Mouse (Mus musculus) granulocyte monocyte progenitor cell, adult 5-6 weeks (primary cell): ENCODE measurements around the gene Adgrv1. TPM values are rescaled to one million over a fixed set of nuclear protein-coding genes. Genes with fewer than 3 reads are reported as not detected.

Source experiments
- ATAC-seq: replicated peaks from 2 replicates; pipeline ENCODE4 v1.8.0; 2016; ENCODE audit warnings: mild to moderate bottlenecking, moderate TSS enrichment, inconsistent platforms; ENCODE audit not compliant: poor library complexity, severe bottlenecking
- total RNA-seq, 2 experiments: library from RNA; stranded (forward) in 1 of 2; stranded (reverse) in 1 of 2; fragments of 200-712, 200-1000 nt in 1 of 2; fragments of >200 nt in 1 of 2; fragmentation: Nextera tagmentation in 1 of 2; gene quantifications; 2 replicates each; pipeline ENCODE4 v1.2.3; 2014 to 2017

Gene Adgrv1
- total RNA-seq, 2 experiments from 2014 or later = not detected

DNA sequence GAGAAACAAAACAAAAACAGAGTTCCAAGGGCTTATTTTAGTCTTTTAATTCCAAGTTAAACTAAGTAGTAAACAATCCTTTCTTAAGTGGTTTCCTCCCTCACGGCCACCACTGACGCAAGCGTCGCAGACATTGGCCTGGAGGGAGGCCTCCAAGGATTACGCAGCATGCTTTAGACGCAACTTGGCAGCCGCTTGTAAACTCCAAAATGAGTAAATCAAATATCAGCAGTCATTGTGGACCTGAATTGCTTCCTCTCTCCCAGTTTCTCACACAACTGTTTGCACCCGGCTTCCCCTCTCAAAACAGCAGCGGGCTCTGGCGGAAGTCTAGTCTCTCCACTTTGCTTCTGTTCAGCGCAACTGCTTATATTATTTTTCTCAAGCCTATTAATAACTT lies 280.7 kb downstream of the Adgrv1 start:
- peak; percentile 69 for ATAC-seq

DNA sequence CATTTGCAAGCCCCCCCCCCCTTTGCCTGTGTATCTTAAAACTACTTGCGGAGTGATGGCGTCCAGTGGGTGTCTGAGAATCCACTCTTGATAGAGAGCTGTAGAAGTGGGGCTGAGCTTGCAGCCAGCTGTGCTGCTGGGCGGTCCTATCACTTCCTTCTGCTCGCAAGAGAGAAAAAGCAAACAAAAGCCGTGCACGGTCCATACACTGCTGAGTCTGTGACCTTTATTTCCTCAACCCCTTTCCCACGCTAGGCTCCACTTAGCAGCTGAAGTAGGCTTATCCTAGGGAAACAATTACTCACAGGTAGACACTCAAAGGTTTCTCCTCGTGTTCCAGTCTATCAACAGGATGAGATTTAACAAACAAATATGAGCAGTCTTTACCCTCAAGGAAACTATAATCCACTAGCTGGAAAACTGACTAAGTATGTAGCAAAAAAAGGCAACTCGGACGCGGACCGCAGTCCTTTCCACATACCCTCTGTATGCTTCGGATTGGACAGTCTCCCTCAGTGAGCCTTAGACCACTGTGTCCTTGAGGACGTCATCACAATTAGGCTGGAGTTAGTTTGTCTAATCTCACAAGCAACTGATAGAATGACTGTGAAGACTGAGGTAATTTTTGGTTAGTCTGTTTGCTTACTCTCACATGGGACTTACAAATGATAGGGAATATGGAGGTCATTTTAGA lies 281.3 kb downstream of the Adgrv1 start:
- peak; percentile 55 for ATAC-seq

DNA sequence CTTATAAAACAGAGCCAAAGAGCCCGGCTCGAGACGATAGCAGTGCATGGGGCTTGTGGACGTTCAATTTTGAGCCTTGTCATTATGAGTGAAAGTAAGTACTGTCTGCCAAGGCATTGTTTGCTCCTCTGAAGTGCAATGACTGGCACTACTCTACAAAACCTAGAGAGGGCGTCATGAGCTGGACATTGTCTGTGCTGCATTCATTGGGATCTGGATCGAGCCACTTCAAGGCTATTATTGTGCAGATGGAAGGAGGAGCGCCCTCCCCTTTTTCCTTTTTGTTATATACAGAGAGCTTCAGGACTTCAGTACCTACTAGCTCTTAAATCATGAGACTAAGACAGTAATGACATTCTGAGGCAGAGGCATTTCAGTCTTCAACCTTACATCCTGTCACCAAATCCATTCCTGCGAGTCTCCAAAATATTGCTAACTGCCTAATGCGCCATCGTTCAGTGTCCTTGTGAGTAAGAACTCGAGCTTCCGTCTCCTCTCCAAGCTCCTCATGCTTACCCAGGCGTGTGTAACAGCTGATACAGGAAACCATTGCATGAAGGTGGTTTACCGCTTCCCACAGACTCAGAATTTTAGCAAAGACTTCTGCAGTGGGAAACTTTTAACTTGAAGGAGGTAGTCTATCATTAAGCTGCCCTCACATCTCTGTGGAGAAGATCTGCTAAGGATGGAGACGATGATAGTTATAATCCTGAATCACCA lies 285.5 kb downstream of the Adgrv1 start:
- peak; percentile 63 for ATAC-seq

DNA sequence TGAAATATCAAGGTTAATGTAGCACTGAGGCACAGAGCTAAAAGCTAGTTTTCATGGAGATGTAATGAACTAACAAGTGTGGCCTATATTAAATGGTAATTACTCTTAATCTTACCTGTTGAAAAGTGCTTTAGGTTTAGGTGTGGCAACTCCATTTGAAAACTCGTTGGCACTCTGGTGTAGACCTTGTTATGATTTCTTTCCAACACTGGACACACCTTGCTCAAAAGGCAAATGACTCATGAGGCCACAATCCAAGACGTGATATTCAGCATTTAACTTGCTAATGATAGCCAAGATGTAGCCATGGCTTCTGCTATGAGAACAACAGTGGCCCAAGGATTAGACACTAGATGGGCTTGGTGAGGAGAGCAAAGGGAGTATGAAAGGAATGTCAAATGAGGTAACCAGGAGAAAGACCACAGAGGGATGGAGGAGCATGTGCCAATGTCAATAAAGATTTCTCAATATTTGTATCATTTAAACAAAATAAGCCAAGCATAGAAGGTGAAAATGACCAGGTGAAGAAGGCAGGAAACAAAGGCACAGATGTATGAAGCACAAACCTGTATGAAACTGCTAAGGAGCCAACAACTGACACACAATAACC lies 289.9 kb downstream of the Adgrv1 start:
- ATAC-seq = no peak

DNA sequence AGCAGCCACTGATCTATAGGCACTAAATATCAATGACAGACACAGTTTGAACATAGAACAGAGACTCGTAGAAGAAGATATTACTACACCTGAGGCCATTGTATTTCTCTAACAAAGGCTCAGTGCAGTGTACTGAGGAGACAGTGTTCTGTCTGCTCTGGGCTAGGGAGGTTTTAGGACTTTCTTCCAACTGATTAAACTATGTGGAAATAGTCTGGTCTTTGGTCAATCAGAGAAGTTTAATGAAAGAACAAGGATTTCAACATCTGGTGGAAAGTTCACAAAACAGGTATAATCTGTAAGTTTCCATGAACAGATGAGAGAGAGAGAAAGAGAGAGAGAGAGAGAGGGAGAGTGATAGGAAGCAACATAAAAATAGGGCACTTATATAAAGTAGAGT lies 297.7 kb downstream of the Adgrv1 start:
- ATAC-seq = no peak

DNA sequence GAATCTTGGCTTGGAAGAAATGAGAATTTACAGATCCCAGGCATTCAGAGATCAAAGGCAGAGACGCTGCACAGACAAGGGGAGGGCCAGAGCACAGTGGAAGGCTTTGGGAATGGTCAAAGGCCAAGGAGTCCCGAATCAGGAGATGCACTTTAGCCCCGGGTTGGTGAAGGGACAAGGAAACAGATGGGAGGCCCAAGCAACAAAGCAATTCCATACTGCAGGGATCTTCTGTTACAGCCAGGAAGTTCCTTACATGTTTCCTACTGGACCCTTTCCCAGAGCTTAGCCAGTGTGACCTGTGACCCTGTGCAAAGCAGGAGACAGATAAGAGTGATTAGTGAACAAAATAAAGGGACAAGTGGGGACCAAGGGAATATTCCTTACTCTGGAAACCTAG lies 300.9 kb downstream of the Adgrv1 start:
- ATAC-seq = no peak

DNA sequence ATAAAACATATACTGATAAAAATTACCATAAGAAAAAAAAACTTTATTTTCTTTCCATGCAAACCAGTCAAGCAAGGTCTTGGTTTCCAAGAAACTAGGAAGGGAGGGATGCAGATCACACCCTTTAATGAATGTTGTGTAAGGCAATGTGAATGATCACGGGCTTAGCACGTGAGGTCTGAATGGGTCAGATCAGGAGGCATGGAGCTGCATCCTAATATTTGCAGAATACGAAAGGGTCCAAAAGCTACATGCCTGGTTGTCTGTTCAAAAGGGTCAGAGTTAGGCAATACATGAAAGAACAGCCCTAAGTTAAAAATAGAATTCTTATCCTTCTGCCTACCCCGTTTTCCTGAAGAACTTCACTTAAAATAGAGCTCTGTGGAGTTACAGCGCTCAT lies 303.2 kb downstream of the Adgrv1 start:
- ATAC-seq = no peak

DNA sequence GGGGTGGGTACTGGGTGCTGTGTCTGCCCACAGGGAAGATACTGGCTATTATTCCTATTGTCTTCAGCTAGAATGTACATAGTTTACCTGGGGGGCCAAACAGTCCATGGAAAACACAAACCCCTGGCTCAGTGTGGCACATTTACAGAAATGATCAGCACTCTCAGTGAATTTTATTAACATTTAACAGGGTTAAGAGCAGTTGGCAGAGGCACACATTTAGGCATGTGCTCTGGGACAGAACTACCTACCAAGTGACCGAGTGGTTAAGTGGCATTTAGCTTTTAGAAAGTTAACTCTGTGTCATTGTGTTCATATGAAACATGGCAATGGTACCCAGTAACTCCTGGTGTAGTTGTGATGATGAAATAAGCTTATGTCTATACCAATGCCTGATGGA lies 304.8 kb downstream of the Adgrv1 start:
- ATAC-seq = no peak

DNA sequence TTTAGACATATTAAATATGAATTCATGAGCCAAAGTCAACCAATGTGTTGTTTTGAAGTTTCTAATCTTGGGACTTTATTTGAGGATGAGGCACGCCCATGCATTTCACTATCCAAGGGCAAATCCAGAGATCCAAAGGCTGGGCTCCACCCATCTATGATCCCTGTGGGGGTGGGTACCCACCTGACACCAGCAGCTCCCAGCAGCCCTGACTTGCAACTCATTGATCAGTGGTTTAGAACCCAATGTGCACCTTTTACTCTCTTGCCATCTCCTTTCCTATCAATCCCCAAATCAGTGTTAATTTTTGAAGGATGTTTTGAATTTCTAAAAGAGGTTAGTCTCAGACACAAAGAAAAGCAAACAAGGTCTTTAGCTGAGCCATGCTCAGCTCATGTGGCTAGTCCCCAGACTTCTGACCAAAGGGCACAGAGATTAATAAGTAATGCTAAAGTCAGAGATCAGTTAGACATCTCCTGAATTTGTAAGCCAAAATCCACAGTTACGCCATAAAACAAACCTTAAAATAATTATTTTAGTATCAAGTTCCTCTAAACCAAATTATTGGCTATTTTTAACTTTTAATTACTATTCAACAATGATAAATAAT lies 307.2 kb downstream of the Adgrv1 start:
- ATAC-seq = no peak

DNA sequence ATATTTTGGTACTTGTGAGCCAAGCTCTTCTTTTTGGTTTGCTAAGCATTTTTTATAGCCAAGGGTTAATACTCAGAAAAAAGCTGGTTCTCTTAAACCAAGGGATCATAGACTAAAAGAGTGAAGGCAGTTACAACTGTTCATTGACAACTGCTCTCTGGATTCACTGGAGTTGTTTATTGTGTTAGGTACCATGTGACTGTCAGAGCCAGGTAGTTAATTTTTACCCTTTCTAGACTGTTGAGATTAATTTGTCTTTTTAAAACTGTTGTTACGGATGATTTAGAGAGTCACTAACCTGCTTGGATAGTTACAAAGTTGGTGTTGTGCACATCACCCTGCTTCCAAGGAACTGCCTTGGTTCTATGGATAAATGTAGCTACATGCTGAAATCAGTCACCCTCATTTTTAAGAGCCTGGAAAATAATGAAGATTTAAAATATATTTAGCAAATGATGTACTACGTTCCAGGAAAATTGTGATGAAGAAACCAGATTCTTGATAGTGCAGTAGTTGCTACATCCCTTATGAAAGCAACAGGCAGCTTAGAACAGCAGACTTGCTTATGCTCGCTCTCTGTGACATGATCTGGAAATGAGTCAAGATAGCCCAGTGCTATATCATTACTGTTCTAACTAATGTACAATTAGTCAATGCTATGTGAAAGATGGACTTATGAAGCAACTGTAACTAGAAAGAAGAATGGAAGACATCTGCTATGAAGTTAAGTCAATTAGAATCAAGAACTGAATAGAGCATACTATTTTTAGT lies 309.2 kb downstream of the Adgrv1 start:
- no peak for ATAC-seq

DNA sequence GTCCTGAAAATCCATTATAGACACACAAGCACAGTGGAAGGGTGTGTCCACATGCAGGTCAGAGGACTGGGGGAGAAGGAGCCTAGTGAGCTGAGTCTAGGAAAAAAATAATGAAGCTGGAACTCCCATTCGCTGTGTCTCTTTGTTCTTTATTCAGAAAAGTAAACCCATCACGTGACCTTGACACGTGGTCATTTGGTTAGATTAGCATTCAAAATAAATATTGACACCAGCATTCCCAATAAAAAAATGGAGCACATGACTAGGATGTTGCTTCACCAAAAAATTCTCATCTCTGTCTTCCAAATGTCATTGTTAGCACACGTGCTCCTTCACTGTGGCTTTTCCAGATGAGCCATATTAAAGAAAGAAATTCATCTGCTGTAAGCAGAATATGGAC lies 316.4 kb downstream of the Adgrv1 start:
- no peak for ATAC-seq

DNA sequence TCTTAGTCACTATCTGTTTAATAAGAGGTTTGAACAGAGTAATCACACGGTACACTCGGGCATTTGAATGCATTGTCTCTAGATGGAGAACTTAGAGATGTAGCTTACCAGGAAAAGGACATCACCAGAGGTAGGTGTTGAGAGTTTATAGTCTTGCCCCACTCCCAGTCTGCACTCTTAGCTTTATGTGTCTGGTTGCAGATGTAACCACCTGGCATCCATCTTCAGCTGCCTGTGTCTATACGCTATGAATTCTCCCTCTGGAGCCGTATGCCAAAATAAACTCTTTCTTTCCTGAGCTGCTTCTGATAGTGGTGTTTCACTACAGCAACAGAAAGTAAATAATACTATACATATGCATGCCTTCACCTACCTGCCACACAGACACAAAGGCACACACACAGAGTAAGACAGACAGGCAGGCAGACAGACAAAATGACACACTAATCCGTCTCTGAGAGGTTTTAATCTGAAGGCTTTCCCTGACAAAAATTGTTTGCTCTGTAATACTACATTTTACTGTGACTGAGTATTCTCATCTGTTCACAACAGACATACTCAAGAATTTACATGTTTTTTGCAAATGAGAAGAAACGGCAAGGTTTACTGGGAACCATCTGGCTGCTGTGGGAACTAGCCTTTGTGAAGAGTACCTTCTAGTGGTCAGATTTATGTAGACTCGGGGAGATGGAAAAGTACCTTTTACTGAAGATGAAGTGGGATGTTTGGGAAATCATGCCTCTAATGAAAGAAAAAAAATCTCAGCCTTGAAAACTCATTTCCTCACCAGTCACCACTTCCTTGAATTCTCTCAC lies 318.4 kb downstream of the Adgrv1 start:
- no peak; the same call in 1 of the 2 replicates for ATAC-seq

DNA sequence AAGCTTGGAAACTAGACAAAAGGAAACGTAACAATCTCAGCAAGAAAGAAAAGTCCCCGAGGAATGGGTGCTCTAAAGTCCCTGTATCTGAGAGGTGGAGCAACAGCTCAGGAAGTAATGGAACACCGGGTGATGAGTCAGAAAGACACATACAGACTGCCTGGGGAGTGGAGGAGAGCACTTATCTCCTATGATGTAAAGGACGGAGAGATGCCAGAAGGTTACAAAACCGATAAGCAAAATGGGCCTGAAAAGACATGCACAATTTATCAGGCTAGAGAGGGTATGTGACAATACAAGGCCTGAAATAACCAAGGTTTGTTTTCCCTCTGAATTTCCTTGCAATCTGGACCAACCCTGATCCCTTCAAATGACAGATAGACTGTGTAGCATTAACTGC lies 320.8 kb downstream of the Adgrv1 start:
- no peak for ATAC-seq

DNA sequence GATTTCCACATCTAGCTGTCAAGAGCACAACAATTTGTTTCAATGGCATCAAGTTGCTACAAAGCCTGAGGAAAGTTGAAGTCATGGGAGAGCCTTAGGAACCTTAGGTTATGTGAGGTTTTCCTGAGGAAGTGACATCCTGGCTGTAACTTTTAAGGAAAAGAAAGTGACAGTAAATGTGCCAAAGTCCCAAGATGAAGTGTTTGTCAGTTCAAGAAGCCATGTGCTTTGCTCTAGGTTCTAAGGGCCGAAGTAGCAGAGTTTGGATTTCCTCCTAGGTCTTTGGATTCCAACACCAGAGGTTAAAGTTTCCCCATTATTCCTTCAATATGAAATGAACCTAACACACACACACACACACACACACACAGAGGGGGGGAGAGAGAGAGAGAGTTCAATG lies 332.1 kb downstream of the Adgrv1 start:
- no peak for ATAC-seq

DNA sequence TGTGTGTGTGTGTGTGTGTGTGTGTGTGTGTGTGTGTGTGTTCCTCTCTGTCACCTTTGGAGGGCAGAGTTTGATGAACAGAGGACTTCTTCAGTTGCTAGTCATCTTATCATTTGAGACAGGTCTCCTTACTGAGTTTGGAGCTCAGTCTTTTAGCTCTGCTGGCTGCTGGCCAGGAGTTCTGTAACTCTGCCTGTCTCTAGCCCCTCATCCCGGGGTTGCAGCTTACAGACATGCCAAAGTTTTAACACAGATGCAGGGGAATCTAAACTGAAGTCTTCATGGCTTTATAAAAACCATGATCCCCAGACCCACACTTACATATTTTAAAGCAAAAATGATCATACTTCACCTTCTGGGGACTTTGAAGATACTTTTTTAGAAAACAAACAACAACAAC lies 338.8 kb downstream of the Adgrv1 start:
- ATAC-seq = no peak

DNA sequence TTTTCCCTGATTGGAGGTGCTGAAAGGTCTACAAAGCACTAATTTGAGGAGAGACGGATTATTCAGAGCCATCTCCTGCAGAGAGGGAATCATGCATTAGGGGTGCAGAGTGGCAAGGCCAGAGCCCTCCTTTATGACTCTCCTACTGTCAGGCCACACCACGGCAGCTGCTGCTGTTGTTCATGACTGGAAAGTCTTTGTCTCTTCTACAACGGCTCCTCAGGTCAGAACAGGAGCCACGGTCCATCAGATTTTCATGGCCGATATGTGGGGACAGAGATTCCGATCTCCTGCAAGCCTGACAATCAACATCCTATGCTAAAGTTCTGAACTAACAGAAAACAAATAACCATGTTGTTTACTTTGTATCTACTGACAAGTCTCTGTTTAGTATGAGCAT lies 350.8 kb downstream of the Adgrv1 start:
- no peak for ATAC-seq

DNA sequence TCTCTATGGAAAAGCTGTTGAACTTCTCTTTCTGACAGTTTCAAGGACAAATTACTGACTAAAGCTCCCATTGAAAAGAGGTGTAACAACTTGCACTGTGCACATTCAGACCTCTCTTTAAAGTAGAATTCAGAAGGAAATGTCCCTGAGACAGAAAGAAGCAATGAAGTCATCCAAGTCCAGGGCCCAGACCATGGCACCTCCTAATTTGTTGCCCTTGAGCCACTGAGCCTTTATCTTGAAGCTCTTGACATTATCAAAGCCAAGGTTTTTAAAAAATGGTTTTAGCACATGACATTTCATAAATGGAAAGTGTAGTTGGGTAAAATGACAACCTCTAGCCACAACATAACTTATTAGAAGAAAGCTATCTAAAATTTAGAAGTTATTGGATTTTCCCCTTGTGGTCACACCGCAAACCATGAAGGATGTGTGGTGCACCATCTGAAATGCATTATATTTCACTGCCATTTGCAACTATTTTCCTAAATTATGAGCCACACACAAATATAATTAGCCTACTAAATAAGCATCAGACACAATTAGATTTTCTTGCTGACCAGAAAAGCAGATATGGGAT lies 352.2 kb downstream of the Adgrv1 start:
- no peak for ATAC-seq

DNA sequence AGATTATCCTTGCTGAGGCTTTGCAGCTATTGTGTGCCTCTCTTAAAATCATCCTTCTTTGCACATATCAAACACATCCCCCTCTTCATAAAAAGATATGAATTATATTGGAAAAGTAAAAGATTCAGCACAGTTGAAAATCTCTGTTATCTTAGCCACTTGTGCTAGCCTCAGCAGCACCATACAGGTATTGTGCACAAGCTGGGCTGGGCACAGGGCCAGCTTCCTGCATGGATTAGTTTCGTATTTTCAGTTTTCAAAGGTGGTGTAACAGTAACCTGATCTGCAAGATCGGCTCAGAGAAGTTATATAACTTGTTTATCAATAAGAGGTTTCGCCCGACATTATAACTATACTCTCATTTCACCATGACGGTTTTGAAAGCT lies 353.6 kb downstream of the Adgrv1 start:
- ATAC-seq = no peak

DNA sequence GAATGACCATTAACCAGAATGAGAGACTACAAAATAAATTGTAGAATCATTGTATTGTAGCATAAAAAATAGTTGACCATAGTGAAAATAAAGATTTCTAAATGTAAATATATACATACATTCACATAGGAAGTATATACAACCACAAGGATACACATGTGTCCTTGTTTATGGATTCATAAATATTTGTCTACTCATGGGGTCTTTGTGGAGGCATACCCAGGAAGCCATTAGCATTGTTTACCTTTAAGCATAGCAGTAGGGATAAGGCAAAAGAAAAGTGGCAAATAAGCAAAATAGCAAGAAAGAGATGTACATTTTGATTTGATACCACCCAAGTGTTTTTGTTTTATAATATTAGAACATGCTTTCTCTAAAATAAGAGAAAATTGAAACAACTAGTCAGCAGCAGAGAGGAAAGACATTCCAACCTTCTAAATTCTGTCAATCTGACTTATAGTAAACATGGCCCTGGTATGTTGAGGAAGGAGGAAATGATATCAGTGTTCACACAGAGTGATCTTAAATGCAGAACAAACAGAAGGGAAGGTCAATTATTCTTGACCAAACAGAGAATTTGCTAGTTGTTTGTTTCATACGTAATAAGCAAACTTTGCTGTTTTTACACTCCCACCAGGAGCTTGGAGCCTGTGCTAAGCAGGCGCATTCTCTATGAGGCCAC lies 354.1 kb downstream of the Adgrv1 start:
- ATAC-seq = no peak
